Mouse (Mus musculus) bone marrow, adult 2 months (tissue): ENCODE data around the gene Erich2. TPM values are rescaled to one million over a fixed set of nuclear protein-coding genes. Genes with fewer than 3 reads are reported as not detected.

ENCODE experiments used
- H3K27ac ChIP-seq: fragments of 200-500 bp; 2 replicates; pipeline ENCODE4 v1.5.1; 2012; ENCODE audit warnings: low read depth, mild to moderate bottlenecking, control low read depth, inconsistent platforms, low read length; ENCODE audit not compliant: control insufficient read depth, poor library complexity, insufficient read depth
- H3K4me1 ChIP-seq: fragments of 200-500 bp; 2 replicates; pipeline ENCODE4 v1.6.1; 2011; ENCODE audit warnings: low read length; ENCODE audit not compliant: control insufficient read depth, insufficient read depth
- H3K4me3 ChIP-seq: fragments of 200-500 bp; replicated peaks from 2 replicates; pipeline ENCODE3; 2011; ENCODE audit warnings: mild to moderate bottlenecking, low read depth, low read length, control low read depth; ENCODE audit not compliant: control insufficient read depth
- CTCF ChIP-seq: fragments of 200-500 bp; IDR thresholded peaks from 2 replicates; pipeline ENCODE4 v1.5.1; 2011; ENCODE audit warnings: low read length, control low read depth; ENCODE audit not compliant: control insufficient read depth, insufficient read depth
- POLR2A ChIP-seq: fragments of 200-500 bp; IDR thresholded peaks from 2 replicates; pipeline ENCODE4 v1.6.1; 2011; ENCODE audit warnings: low read depth, mild to moderate bottlenecking, control low read depth, low read length, borderline replicate concordance; ENCODE audit not compliant: control insufficient read depth
- WGBS: fragments of 180-500 bp; shearing (Covaris S2); methylation state at CpG from one replicate; pipeline ENCODE4 v1.1.7; 2018; 5-methylcytosine and 5-hydroxymethylcytosine counted together
- polyA plus RNA-seq: library from polyadenylated mRNA; stranded (reverse); fragments of >200 nt; gene quantifications from 2 replicates; pipeline ENCODE4 v1.2.4, GENCODE M21; 2011; ENCODE audit warnings: low replicate concordance; ENCODE audit not compliant: missing spikeins, insufficient read depth, insufficient read length

The Erich2 gene
- polyA plus RNA-seq: not detected in 2 replicates

DNA sequence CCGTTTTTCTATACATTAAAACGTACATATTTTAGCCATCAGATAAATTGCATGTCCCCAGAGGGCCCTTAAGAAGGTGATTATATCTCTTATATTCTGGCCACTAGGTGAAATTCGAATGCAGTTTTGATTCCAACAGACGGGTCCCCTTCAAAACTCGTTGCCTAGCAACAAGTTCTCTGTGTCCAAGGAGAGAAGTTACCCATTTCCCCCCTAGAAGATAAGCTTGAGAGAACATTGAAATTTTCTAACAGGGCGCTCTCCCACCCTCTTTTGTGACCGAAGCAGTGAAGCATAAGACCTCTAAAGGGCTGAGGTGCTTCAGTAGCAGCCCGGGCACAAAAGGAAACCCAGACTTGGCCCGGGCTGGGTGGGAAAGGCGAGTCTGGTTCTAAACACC is at the start of gene Erich2:
TSS of gene Erich2 (plus strand) at position 324 of the 400 bp plus-strand sequence.
- H3K4me1 ChIP-seq: no peaks in the 10 kb centered on the region
- H3K27ac ChIP-seq: no peak within 1 kb of the TSS
- no peak within 1 kb of the TSS for H3K4me3 ChIP-seq
- 16% methylated on average over 10 of the region's 10 CpGs for WGBS
- TF ChIP-seq POLR2A (no peak), CTCF (no peak)

DNA sequence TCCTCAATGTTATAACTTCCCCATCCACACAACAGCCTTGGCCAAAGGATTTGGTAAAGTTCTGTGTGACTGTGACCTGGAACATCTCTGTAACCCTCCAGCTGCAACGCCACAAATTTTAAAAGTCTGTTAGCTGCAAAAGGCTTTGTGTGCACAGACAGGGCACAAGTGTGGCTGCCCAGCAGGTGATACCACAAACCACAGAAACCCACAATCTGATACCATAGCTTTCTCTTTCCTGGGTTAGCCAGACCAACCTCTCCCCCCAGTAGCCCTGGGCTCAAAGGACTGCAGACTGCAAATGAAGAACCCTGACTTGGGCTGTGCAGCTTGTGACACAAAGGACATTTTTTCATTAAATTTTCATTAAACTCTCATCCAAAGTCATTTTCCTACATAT is 45.0 kb upstream of the Erich2 start:
- Histone ChIP-seq H3K4me1 (no peaks in the 10 kb centered on the region), H3K27ac (no peak overlapping the region), H3K4me3 (no peak overlapping the region)
- WGBS: 3% methylated on average over 1 of the region's 1 CpGs
- TF ChIP-seq POLR2A: no peak
- TF ChIP-seq CTCF: no peak

DNA sequence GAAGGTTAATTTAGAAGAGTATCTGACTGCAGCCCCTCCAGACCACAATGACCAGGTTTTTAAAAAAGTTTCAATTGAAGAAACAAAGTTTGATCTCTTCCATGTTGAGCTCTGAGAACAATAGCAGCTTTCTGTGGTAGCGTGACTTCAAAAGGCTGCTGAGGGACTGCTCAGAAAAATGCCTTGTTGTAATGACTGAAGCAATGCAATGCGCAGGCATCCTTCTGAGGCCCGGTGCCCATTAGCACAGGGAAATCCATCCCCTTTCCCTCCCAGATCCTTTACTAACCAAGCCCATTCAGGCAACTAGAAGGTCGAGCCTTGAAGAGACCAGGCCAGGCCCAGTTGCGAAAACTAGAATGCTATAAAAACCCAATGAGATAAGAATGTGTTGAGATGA is 37.5 kb upstream of the Erich2 start:
- Histone ChIP-seq H3K27ac (no peak overlapping the region), H3K4me3 (no peak overlapping the region), H3K4me1 (no peaks in the 10 kb centered on the region)
- WGBS: 33% methylated on average over 5 of the region's 5 CpGs
- TF ChIP-seq POLR2A: no peak
- no peak for TF ChIP-seq CTCF

DNA sequence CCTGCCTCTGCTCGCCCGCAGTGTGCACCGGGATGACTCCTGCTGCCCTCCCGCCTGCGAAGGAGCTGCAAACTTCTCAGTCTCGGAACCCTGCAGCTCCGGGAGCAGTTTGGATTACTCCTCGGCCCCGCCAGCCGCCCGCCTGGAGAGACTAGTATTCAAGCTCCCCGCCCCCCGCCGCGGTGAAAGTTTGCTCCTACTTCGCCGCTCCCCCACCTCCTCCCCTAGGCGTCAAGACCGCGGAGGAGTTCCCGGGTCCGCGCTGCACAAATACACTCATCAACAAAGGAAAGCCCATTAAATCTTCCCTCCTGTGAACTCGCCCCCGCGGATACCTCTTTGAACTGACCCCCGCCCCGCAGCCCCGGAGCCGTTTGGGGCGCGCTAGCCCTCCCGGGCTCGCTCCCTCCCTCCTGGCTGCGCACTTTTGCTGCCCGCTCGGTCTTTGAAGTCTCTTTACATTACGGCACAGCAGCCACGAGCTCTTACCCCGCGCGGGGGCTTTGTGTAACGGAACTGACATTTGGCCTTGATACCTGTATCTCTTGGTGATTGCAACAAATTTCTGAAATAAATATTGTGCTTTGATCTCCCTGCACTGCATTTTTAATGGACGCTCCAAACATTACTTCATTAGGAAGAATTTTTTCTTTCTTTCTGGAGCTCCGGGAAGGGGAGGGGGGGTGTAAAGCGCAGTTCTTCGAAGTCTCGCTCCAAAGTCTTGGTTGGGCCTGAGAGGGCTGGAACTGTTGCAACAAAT is 36.6 kb upstream of the Erich2 start:
- TF ChIP-seq CTCF: no peak
- no peak for TF ChIP-seq POLR2A
- Histone ChIP-seq H3K4me3 (no peak overlapping the region), H3K4me1 (no peaks in the 10 kb centered on the region), H3K27ac (no peak overlapping the region)
- 2% methylated on average over 48 of the region's 48 CpGs for WGBS

DNA sequence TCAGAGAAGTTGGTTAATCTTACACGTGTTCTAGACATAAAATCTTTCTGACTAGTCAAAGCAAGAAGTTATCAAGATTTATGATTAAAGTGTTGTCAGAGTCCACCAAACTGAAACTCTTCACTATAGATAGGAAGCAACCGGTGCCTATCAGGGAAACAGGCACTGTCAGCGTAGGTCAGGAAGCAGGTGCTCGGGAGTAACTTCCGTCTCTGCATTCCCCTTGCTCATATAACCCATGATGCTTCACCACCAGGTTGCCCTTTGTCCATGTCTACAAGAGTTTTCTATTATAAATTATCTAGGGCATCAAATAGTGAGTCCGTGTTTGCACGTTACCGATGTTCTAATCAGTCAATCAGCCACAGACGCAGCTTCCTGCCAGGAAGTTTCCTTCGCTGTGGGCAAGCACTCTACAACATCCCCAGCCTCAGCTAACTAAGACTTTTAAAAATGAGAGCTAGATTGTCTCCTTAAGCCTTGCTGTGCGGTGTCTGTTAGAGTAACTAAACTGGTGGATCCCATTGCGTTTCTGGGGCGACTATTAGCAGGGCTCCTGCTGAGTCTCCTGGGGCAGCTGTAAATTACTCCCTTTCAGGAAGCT is 10.8 kb upstream of the Erich2 start:
- Histone ChIP-seq H3K4me3 (no peak overlapping the region), H3K27ac (no peak overlapping the region), H3K4me1 (no peaks in the 10 kb centered on the region)
- no peak for TF ChIP-seq CTCF
- TF ChIP-seq POLR2A: no peak
- 2% methylated on average over 13 of the region's 13 CpGs for WGBS

DNA sequence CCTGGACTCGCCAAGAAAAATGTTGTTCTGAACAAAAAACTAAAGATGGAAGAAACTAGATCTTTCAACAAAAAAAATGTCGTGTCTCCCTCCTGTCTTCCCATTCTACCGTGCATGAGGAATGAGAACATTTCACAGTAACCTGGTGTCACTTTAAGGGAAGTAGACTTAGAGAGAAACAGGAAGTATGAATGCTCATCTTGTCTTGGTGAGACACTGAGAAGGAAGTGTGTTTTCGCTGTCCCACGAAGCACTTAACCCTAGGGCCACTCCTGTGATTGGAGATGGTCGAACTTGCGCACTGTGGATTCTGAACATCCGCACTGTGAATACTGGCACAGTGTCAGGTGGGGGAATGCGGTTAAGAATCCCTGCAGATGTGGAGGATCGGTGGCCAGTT is 5.2 kb upstream of the Erich2 start:
- WGBS: 54% methylated on average over 10 of the region's 10 CpGs
- H3K27ac ChIP-seq: no peak overlapping the region
- no peak overlapping the region for H3K4me3 ChIP-seq
- TF ChIP-seq CTCF: no peak
- no peak for TF ChIP-seq POLR2A
- no peaks in the 10 kb centered on the region for H3K4me1 ChIP-seq

DNA sequence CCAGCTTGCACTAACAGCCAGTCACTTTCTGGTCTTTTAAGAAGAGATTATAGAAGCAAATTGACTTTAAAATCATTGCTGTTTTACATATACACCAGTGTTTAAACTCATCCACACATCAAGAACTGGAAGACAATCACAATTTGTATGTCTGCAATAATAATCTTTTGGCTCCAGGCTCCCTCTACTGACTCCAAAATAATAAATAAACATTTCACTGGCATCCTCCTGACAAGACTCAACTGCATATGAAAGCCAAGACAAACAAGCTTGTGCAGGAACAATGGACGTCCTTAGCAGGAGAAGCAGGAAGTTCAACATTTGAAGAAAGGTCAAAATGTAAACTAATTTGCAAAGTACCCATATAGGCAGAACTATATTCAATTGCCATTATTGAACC is 3.4 kb upstream of the Erich2 start:
- WGBS: 5% methylated on average over 1 of the region's 1 CpGs
- H3K4me1 ChIP-seq: no peaks in the 10 kb centered on the region
- TF ChIP-seq POLR2A (no peak), CTCF (no peak)
- H3K27ac ChIP-seq: no peak overlapping the region
- H3K4me3 ChIP-seq: no peak overlapping the region

DNA sequence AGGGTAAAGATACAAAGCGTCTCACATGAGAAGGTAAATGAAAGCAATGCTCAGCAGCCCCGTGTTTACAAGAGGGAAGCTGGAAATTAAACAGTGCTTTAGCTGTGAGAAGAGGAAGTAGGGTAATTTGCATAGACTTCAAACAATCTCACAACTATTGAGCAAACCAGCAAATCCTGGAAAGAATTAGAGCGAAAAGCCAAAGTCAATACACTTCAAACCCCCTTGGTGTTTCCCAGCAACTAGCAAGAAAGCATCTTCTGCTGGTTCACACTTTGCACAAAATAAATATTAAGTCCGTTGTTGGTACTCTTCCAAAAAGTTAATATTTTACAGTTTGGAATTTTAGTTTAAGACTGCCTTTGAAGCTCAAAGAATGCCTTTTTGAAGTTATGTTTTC is 2.7 kb upstream of the Erich2 start:
- Histone ChIP-seq H3K4me1 (no peaks in the 10 kb centered on the region), H3K27ac (no peak overlapping the region), H3K4me3 (no peak overlapping the region)
- TF ChIP-seq CTCF: no peak
- TF ChIP-seq POLR2A: no peak
- WGBS: 9% methylated on average over 4 of the region's 4 CpGs

DNA sequence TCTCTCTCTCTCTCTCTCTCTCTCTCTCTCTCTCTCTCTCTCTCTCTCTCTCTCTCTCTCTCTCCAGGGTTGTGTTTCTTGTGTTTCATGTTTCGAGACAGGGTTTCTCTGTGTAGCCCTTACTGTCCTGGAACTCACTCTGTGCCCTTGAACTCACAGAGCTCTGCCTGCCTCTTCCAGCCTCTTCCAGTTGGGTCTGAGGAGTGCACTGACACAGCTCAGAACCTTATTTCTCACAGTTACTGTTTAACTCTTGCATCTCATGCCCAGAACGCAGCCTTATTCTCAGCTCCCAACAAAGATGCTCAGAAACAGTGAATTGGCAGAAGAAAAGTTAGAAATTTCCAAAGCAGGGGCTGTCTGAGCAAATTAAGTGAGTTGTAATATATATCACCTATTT is 2.2 kb upstream of the Erich2 start:
- H3K4me1 ChIP-seq: no peaks in the 10 kb centered on the region
- H3K27ac ChIP-seq: no peak overlapping the region
- no peak overlapping the region for H3K4me3 ChIP-seq
- no peak for TF ChIP-seq CTCF
- TF ChIP-seq POLR2A: no peak
- 59% methylated on average over 2 of the region's 2 CpGs for WGBS
